Mouse (Mus musculus) spleen, adult 2 months (tissue): ENCODE data around the gene Nr1d2.
"Not testable (repeated sequence)": the region's sequence is repeated elsewhere in the genome, so short reads cannot be mapped to it uniquely, and the experiment has no call there.

Experiments
- CTCF ChIP-seq: fragments of 200-500 bp; IDR thresholded peaks from 2 replicates; pipeline ENCODE4 v1.5.1; 2011; ENCODE audit warnings: mild to moderate bottlenecking, inconsistent platforms; ENCODE audit not compliant: insufficient read depth, insufficient read length, insufficient replicate concordance; ENCODE audit errors: extremely low read depth
- POLR2A ChIP-seq: fragments of 200-500 bp; IDR thresholded peaks from 2 replicates; pipeline ENCODE4 v1.6.1; 2011; ENCODE audit warnings: low read depth, low read length, inconsistent platforms

GRCm38 (mm10) chr14:18226181-18226580, 12.7 kb downstream of the Nr1d2 start:
- not testable (repeated sequence) for TF ChIP-seq POLR2A, CTCF
